Mouse (Mus musculus): ENCODE results near the gene Dop1b. TPM values are rescaled to one million over a fixed set of nuclear protein-coding genes. Genes with fewer than 3 reads are reported as not detected.
"Not testable (repeated sequence)": the region's sequence is repeated elsewhere in the genome, so short reads cannot be mapped to it uniquely, and the experiment has no call there.

Gene Dop1b
- polyA plus RNA-seq, 1 experiment from 2014 or later: 9.1 TPM

DNA sequence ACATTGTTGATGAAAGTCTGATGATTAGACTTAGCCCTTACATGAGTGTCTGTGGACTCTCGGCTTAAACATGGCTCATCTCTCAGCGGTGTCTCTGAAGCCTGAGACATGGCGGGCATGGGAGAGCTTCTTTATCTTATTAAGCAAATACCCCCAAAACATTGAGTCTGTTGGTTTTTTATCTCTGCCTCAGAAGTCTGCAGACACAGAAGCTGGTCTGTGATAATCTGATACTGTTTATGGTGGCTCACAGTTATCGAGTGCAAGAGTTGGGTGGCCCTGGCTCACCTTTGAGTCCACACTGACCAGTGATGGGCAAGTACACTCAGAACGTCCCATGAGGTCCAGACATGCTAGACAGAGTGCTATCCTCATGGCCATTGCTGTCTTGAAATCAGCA, 63.0 kb downstream of the Dop1b start:
- Histone ChIP-seq H3K36me3 (replicated peaks) (peaks cover 8% of the 10 kb centered on the region), H3K4me1 (peaks cover 20% of the 10 kb centered on the region), H3K9me3 (no peaks in the 10 kb centered on the region), H3K27me3 (replicated peaks; ENCODE audit: low read depth, poor library complexity, severe bottlenecking) (no peaks in the 10 kb centered on the region), H3K4me3 (no peak overlapping the region), H3K27ac (replicated peaks) (no peak overlapping the region)
- 81% methylated on average over 5 of the region's 5 CpGs for WGBS
- no peak for DNase-seq (ENCODE audit: low spot score)

DNA sequence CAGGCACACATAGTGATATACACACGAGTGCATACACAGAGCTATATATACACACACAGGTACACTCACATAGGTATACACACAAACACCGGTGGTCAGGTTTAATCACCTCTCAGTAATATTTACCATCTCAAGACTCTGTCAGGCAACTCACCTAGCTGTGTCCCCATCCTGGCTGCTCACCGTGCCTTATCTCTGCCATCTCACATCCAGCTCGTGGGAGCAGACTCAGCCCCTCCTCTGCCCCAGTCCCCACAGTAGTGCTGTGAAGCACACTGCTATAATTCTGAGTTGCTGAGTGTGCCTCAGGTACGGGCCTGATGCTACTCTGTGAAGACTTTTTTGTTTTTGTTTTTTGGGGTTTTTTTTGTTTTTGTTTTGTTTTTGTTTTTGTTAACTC, 64.8 kb downstream of the Dop1b start:
- no peaks in the 10 kb centered on the region for H3K9me3 ChIP-seq

DNA sequence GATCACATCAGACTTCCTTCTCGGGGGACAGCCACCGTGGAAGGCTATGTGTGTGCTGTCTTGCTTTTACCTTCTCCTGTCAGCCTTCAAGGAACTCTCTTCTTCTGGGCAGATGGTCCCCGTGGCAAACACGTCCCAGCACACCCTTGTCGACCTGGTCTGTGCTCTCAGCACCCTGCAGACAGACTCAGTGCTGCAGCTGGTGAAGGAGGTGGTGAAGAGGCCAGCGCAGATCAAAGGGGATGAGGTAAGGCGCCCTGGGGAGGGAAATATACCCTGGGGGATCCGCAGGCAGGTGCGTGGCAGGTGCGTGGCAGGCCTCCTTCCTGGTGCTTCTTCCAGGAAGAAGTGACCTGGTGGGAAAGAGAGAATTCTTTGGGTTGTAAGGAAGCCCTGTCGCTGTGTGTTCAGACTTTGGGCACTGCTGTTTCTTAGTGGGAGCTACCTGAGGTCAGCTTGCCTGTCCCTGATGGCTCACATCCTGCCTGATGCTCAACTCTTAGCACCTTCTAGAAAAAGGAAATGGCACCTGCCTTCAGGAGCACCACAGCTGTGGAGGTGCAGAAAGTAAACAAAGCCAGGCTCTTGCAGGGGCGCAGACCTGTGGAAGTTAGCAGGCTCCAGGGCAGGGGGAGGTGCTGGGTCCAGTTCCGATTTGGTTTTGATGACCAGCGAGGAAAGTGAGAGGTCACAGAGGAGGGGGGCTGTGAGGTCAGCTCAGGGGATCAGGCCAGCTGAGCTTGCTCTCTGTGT, 65.7 kb downstream of the Dop1b start:
- Histone ChIP-seq H3K27ac (replicated peaks) (no peak overlapping the region), H3K4me1 (peaks cover 15% of the 10 kb centered on the region), H3K9me3 (no peaks in the 10 kb centered on the region), H3K4me3 (no peak overlapping the region), H3K36me3 (replicated peaks) (no peaks in the 10 kb centered on the region), H3K27me3 (replicated peaks; ENCODE audit: low read depth, poor library complexity, severe bottlenecking) (no peaks in the 10 kb centered on the region)
- DNase-seq (ENCODE audit: low spot score): no peak
- WGBS: 55% methylated on average over 14 of the region's 14 CpGs

More for the DNA sequence above, 64.8 kb downstream of the Dop1b start:
- H3K4me1 ChIP-seq: peaks cover 15% of the 10 kb centered on the region
- no peak overlapping the region for H3K27ac ChIP-seq (replicated peaks)
- no peak overlapping the region for H3K4me3 ChIP-seq
- H3K27me3 ChIP-seq (replicated peaks; ENCODE audit: low read depth, poor library complexity, severe bottlenecking): no peaks in the 10 kb centered on the region
- 78% methylated on average over 5 of the region's 5 CpGs for WGBS
- no peak for DNase-seq (ENCODE audit: low spot score)
- H3K36me3 ChIP-seq (replicated peaks): no peaks in the 10 kb centered on the region

DNA sequence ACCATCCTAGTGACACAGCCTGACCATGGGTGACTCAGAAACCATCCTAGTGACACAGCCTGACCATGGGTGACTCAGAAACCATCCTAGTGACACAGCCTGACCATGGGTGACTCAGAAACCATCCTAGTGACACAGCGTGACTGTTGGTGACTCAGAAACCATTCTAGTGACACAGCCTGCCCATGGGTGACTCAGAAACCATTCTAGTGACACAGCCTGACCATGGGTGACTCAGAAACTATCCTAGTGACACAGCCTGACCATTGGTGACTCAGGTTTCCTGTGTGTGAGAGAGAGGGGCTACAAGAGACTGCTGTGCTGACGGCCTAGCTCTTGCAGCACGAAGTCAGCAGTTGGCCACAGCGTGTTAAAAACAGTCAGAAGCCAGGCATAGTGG, 66.7 kb downstream of the Dop1b start:
- not testable (repeated sequence) for H3K27me3 ChIP-seq (replicated peaks; ENCODE audit: low read depth, poor library complexity, severe bottlenecking); H3K36me3 ChIP-seq (replicated peaks); H3K9me3 ChIP-seq; H3K27ac ChIP-seq (replicated peaks); H3K4me3 ChIP-seq; DNase-seq (ENCODE audit: low spot score)
- peaks cover 15% of the 10 kb centered on the region for H3K4me1 ChIP-seq
- WGBS: 81% methylated on average over 4 of the region's 4 CpGs

DNA sequence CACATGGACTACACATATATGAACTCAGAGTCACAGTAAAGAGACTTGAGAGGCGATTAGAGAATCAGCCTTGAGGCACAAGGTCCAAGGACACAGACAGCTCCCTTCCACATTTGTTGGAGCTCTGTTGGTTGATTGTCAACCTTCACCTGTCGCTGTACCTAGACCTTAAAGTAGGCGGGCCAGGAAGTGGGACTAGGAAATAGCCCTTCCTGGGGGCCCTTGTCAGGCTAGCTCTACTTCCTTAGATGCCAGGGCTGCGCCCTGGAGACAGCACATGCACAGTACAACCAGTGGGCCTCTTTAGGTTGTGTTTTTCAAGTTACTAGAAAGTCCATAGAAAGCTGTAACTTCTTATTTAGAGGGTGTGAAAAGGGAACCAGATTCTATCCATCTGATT, 67.8 kb downstream of the Dop1b start:
- Histone ChIP-seq H3K36me3 (replicated peaks) (peaks cover 5% of the 10 kb centered on the region), H3K9me3 (0 out of 2 replicates have a peak, but pooled peaks cover 5% of the 10 kb centered on the region), H3K27me3 (replicated peaks; ENCODE audit: low read depth, poor library complexity, severe bottlenecking) (no peaks in the 10 kb centered on the region), H3K4me1 (peaks cover 15% of the 10 kb centered on the region), H3K27ac (replicated peaks) (no peak overlapping the region), H3K4me3 (no peak overlapping the region)
- WGBS: 88% methylated on average over 4 of the region's 4 CpGs
- no peak for DNase-seq (ENCODE audit: low spot score)

DNA sequence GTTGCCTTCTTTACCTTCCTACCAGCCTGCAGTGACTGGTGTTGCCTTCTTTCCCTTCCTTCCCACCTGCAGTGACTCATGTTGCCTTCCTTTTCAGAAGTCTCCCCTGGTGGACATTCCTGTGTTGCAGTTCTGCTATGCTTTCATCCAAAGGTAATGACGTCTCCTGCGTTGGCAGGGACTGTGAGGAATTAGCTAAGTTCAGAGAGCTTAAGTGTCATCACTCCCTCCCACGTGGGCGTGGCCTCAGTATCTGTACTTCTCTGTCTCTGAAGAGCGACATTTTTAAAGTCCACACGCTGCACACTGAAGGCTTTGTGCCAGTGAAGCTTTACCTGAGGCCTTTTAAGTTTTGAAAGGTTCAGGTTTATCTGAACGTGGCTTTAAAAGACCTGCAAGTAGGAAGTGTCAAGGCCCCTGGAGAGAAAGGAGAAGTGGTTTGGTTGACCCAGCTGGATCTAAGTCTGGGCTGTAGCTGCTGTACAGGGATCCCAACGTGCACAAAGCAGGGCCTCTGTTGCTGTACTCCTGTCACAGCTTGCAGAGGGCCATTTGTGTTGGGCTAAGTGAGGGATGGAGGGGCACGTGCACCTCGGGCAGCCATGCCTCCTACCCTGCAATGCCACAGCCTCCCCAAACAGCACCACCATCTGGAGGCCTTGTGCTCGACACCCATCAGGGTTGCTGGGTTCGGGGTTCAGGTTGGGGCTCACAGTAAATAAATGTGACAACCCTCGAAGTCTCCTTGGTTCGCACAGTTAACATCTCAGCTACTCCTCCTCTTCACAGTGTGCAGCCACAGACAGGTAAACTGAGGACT, 69.2 kb downstream of the Dop1b start:
- DNase-seq (ENCODE audit: low spot score): no peak
- Histone ChIP-seq H3K4me1 (peaks cover 17% of the 10 kb centered on the region), H3K27me3 (replicated peaks; ENCODE audit: low read depth, poor library complexity, severe bottlenecking) (no peaks in the 10 kb centered on the region), H3K27ac (replicated peaks) (no peak overlapping the region), H3K36me3 (replicated peaks) (peaks cover 5% of the 10 kb centered on the region), H3K9me3 (0 out of 2 replicates have a peak, but pooled peaks cover 5% of the 10 kb centered on the region), H3K4me3 (no peak overlapping the region)
- WGBS: 60% methylated on average over 14 of the region's 14 CpGs

DNA sequence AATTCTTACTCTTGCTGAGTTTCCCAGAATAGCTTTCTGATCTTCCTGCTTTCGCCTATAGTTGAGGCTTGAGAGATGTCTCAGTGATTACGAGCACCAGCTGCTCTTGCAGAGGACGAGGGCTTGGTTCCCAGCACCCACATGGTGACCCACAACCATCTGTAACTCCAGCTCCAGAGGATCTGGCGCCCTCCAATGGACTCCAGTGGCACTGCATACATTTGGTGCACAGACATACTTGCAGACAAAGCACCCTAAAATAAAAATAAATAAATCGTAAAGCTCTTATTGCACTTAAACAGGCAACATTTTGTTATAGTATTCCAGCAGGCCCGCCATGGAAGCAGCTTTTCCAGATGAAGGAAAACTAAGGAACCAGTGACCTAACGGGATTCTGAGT, 72.5 kb downstream of the Dop1b start:
- no peak overlapping the region for H3K4me3 ChIP-seq
- H3K36me3 ChIP-seq (replicated peaks): peaks cover 5% of the 10 kb centered on the region
- 0 out of 2 replicates have a peak, but pooled peaks cover 5% of the 10 kb centered on the region for H3K9me3 ChIP-seq
- H3K27me3 ChIP-seq (replicated peaks; ENCODE audit: low read depth, poor library complexity, severe bottlenecking): no peaks in the 10 kb centered on the region
- DNase-seq (ENCODE audit: low spot score): no peak
- H3K27ac ChIP-seq (replicated peaks): no peak overlapping the region
- peaks cover 7% of the 10 kb centered on the region; the same call in 1 of the 2 replicates for H3K4me1 ChIP-seq
- WGBS: 92% methylated on average over 7 of the region's 7 CpGs

DNA sequence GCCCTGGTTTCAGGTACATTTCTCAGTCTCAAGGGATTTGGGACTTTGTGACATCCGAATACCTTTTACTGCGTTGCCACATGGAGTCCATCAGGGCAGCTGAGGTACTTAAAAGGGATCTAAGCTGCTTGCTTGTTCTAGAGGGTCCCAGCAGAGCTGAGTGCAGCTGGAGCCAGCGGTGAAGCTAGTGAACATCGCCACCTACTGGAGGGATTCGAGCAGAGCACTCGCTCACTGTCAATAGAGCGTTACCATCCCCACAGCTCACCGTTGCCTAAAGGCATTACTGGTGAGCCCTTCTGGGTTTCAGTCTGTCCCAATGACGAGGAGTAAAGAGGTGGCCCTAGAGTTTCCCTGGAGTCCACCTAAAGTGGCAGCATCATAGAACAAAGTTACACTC, 74.1 kb downstream of the Dop1b start:
- 0 out of 2 replicates have a peak, but pooled peaks cover 5% of the 10 kb centered on the region for H3K9me3 ChIP-seq
- peaks cover 14% of the 10 kb centered on the region for H3K4me1 ChIP-seq
- peaks cover 5% of the 10 kb centered on the region for H3K36me3 ChIP-seq (replicated peaks)
- no peaks in the 10 kb centered on the region for H3K27me3 ChIP-seq (replicated peaks; ENCODE audit: low read depth, poor library complexity, severe bottlenecking)
- peak; percentile 88 for DNase-seq (ENCODE audit: low spot score)
- 4% methylated on average over 9 of the region's 9 CpGs for WGBS
- no peak overlapping the region for H3K27ac ChIP-seq (replicated peaks)
- no peak overlapping the region for H3K4me3 ChIP-seq

DNA sequence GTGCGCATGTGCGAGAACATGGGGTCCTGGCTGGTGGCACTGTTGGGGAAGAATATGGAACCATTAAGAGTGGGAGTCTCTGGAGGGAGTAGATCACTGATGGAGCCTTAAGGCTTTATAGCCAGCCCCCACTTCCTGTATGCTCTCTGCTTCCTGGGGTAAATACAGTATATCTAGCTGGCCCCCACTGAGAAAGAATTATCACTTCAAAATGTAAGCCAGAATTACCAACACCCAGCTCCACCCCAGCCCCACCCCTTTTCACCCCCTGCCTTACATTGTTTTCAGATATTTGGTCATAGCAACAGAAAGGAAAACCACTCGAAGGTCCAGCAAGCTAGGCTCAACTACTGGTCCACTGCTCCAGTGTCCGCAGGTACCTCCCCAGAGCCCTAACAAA, 76.7 kb downstream of the Dop1b start:
- H3K36me3 ChIP-seq (replicated peaks): peaks cover 5% of the 10 kb centered on the region
- 93% methylated on average over 4 of the region's 4 CpGs for WGBS
- H3K27ac ChIP-seq (replicated peaks): no peak overlapping the region
- DNase-seq (ENCODE audit: low spot score): no peak
- H3K27me3 ChIP-seq (replicated peaks; ENCODE audit: low read depth, poor library complexity, severe bottlenecking): no peaks in the 10 kb centered on the region
- H3K9me3 ChIP-seq: 0 out of 2 replicates have a peak, but pooled peaks cover 5% of the 10 kb centered on the region
- peaks cover 19% of the 10 kb centered on the region for H3K4me1 ChIP-seq
- H3K4me3 ChIP-seq: no peak overlapping the region

DNA sequence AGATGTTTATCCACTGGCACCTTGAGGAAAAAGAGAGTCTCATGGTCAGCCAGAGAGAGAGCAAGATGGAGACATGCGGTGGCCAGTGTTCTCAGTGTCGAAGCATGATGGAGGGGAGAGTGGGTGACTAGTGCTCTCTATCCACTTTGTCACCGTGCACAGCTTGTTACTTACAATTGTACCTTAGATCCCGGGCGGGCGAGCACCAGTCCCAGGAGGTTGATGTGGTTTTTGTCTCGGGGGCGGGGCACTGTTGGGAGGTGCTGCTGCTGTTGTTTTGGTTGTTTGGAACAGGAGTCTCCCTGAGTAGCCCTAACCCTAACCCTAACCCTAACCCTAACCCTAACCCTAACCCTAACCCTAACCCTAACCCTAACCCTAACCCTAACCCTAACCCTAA, 77.2 kb downstream of the Dop1b start:
- H3K36me3 ChIP-seq (replicated peaks): peaks cover 4% of the 10 kb centered on the region
- H3K27ac ChIP-seq (replicated peaks): no peak overlapping the region
- peaks cover 19% of the 10 kb centered on the region for H3K4me1 ChIP-seq
- 93% methylated on average over 8 of the region's 8 CpGs for WGBS
- no peak for DNase-seq (ENCODE audit: low spot score)
- no peaks in the 10 kb centered on the region for H3K27me3 ChIP-seq (replicated peaks; ENCODE audit: low read depth, poor library complexity, severe bottlenecking)
- H3K9me3 ChIP-seq: 0 out of 2 replicates have a peak, but pooled peaks cover 5% of the 10 kb centered on the region
- no peak overlapping the region for H3K4me3 ChIP-seq

DNA sequence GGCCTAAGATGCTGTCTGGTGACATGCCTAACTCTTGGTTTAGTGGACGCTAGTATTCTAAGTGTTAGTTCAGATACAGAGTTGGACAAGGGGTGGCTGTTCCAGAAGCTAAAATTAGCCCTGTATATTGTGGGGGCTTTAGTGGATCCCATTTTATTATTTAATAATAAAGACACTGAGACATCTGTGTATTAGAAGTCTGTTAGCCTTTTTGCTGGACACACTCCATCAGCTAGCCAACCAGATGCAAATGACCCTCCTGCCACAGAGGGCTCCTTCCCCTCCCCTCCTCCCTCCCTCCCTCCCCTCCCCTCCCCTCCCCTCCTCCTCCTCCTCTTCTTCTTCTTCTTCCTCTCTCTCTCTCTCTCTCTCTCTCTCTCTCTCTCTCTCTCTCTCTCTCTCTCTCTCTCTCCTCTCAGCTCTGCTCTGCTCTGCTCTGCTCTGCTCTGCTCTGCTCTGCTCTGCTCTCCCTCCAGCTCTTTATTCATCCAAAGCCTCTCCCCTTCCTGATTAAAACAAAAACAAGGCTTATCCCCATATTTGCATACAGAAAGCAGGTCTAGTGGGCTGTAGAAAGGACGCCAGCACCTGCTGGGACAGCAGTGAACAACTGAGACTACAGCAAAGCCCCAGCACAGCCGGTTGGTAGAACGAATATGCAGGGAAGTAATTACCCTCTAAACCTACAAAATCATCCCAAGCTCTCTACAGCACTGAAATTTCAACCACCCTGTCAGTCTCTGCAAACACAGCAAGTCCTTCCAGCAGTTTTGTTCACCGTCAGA, 78.5 kb downstream of the Dop1b start:
- DNase-seq (ENCODE audit: low spot score): no peak
- Histone ChIP-seq H3K4me1 (peaks cover 19% of the 10 kb centered on the region), H3K36me3 (replicated peaks) (no peaks in the 10 kb centered on the region), H3K27ac (replicated peaks) (0 out of 2 replicates have a peak overlapping the region, but pooled peaks have one; percentile 30), H3K27me3 (replicated peaks; ENCODE audit: low read depth, poor library complexity, severe bottlenecking) (no peaks in the 10 kb centered on the region), H3K4me3 (no peak overlapping the region), H3K9me3 (no peaks in the 10 kb centered on the region)
- 30% methylated on average over 5 of the region's 5 CpGs for WGBS

DNA sequence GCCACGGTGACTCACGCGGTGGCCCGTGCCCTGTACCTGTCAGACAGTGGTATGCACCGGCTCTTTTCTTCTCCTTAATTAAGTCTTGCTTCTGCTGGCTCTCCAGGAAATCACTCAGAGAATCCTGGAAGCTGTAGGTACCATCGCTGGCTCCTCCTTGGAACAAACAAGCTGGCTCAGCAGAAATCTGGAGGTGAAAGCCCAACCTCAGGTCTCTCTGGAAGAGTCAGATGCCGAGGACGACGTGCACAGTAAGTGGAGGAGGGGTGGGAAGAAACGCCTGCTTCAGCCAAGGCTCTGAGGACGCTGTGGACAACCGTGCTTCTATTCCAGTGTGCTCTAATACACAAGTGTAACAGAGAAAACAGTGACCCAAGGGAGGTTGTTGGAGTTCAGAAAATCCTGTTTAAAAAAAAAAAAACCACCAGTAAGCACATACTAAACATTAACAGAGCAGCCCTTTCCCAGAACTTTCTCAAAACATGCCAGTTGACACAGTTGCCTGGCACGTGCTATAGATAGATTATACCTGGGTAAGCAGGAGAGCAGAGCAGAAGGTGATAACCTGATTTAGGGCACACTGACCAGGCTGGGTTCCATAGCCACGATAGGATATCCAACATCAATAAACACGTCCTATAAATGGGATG, 81.4 kb downstream of the Dop1b start:
- no peaks in the 10 kb centered on the region for H3K27me3 ChIP-seq (replicated peaks; ENCODE audit: low read depth, poor library complexity, severe bottlenecking)
- H3K9me3 ChIP-seq: no peaks in the 10 kb centered on the region
- no peaks in the 10 kb centered on the region for H3K36me3 ChIP-seq (replicated peaks)
- no peak overlapping the region for H3K27ac ChIP-seq (replicated peaks)
- H3K4me1 ChIP-seq: peaks cover 26% of the 10 kb centered on the region
- DNase-seq (ENCODE audit: low spot score): no peak
- WGBS: 79% methylated on average over 15 of the region's 15 CpGs
- no peak overlapping the region for H3K4me3 ChIP-seq
